18 mouse cellular contexts compared by ENCODE assay signal in genomic region chr11:88687711-88688110, GRCm38 (mm10). TPM values are rescaled to one million over a fixed set of nuclear protein-coding genes. Genes with fewer than 3 reads are reported as not detected.
DNase-seq lines count a peak whose midpoint lies in the region; ATAC-seq and TF ChIP-seq lines count a peak whose summit lies in the region.
"Had no signal": no experiment of that assay in that cellular context is flagged by ENCODE, and none has a peak within 500 bp of the region (broad histone marks: within the 10 kb centered on the region; RNA-seq: fewer than 3 reads in every experiment).

No protein-coding gene starts in this region.

- 49% methylated on average over 12 of the region's 12 CpGs for WGBS in kidney, adult 2 months
- WGBS in lung, embryonic 15.5 days, result 71% methylated on average over 12 of the region's 12 CpGs
- 85% methylated on average over 12 of the region's 12 CpGs for WGBS in embryonic facial prominence, embryonic 15.5 days

- ATAC-seq in lung, embryonic 15.5 days (ENCODE audit: borderline replicate concordance, extremely low read depth, low FRiP score, low TSS enrichment), result no peak
- ATAC-seq in embryonic facial prominence, embryonic 15.5 days (ENCODE audit: insufficient number of reproducible peaks, low FRiP score, low TSS enrichment, low read depth), result no peak
- no peak for ATAC-seq in activated CD4-positive, CD25-positive, alpha-beta regulatory T cell, adult 4 months
- ATAC-seq: intestine, embryonic 15.5 days had no signal

- H3K4me3 ChIP-seq in kidney, adult 2 months (ENCODE audit: insufficient read depth, low read depth, low read length), result no peak overlapping the region
- no peak overlapping the region for H3K4me3 ChIP-seq in lung, embryonic 15.5 days
- H3K4me3 ChIP-seq in embryonic facial prominence, embryonic 15.5 days (replicated peaks), result no peak overlapping the region
- H3K4me3 ChIP-seq: embryonic facial prominence, embryonic 12.5 days; intestine, embryonic 15.5 days; left cerebral cortex, adult 2 months; myocyte had no signal

- no peak for DNase-seq in kidney, adult 2 months
- DNase-seq in kidney, postnatal 36 days, result no peak
- no peak for DNase-seq in lung, postnatal 14 days
- DNase-seq in lung, postnatal 25 days (ENCODE audit: low spot score), result peak; percentile 48
- DNase-seq: adrenal gland, adult 2 months; cerebellum, adult 11-12 months; cerebellum, postnatal 36 days; gastrocnemius, postnatal 25 days; spleen, adult 18-20 months; thymus, adult 18-20 months had no signal

- H3K27me3 ChIP-seq in kidney, adult 2 months (replicated peaks; ENCODE audit: control insufficient read depth, insufficient read depth, low read length), result no peaks in the 10 kb centered on the region
- H3K27me3 ChIP-seq in lung, embryonic 15.5 days, result no peaks in the 10 kb centered on the region
- no peaks in the 10 kb centered on the region for H3K27me3 ChIP-seq in embryonic facial prominence, embryonic 15.5 days
- H3K27me3 ChIP-seq: embryonic facial prominence, embryonic 12.5 days; intestine, embryonic 15.5 days had no signal

- no peak overlapping the region for H3K4me2 ChIP-seq in lung, embryonic 15.5 days
- no peak overlapping the region for H3K4me2 ChIP-seq in embryonic facial prominence, embryonic 15.5 days (replicated peaks)
- H3K4me2 ChIP-seq: embryonic facial prominence, embryonic 12.5 days; intestine, embryonic 15.5 days had no signal

- TF ChIP-seq POLR2A in kidney, adult 2 months (IDR thresholded peaks at IDR 0.05; ENCODE audit: low read depth, low read length), result no peak

- no peaks in the 10 kb centered on the region for H3K9me3 ChIP-seq in lung, embryonic 15.5 days
- no peaks in the 10 kb centered on the region for H3K9me3 ChIP-seq in embryonic facial prominence, embryonic 15.5 days (replicated peaks)
- H3K9me3 ChIP-seq: embryonic facial prominence, embryonic 12.5 days; G1E; intestine, embryonic 15.5 days had no signal

- peak overlapping the region; percentile 68 for H3K27ac ChIP-seq in kidney, adult 2 months (ENCODE audit: insufficient read depth, low read depth, low read length)
- peak overlapping the region; percentile 74 for H3K27ac ChIP-seq in lung, embryonic 15.5 days
- H3K27ac ChIP-seq in embryonic facial prominence, embryonic 15.5 days (replicated peaks), result peak overlapping the region; percentile 66; the same call in 1 of the 2 replicates
- H3K27ac ChIP-seq: embryonic facial prominence, embryonic 12.5 days; intestine, embryonic 15.5 days; left cerebral cortex, adult 2 months had no signal

- H3K9ac ChIP-seq in lung, embryonic 15.5 days, result no peak overlapping the region
- no peak overlapping the region for H3K9ac ChIP-seq in embryonic facial prominence, embryonic 15.5 days
- H3K9ac ChIP-seq: embryonic facial prominence, embryonic 12.5 days; intestine, embryonic 15.5 days had no signal

- no peak for TF ChIP-seq CTCF in kidney, adult 2 months (conservative IDR thresholded peaks at IDR 0.05; ENCODE audit: insufficient read depth, insufficient read length, low read depth, low read length)

- H3K4me1 ChIP-seq in kidney, adult 2 months (ENCODE audit: control insufficient read depth, insufficient read depth, low read length), result peaks cover 31% of the 10 kb centered on the region
- peaks cover 79% of the 10 kb centered on the region for H3K4me1 ChIP-seq in lung, embryonic 15.5 days
- peaks cover 59% of the 10 kb centered on the region for H3K4me1 ChIP-seq in embryonic facial prominence, embryonic 15.5 days

- H3K36me3 ChIP-seq in kidney, adult 2 months (ENCODE audit: control insufficient read depth, insufficient read depth, low read length), result no peaks in the 10 kb centered on the region
- H3K36me3 ChIP-seq in lung, embryonic 15.5 days, result no peaks in the 10 kb centered on the region
- H3K36me3 ChIP-seq in embryonic facial prominence, embryonic 15.5 days, result no peaks in the 10 kb centered on the region
- H3K36me3 ChIP-seq: intestine, embryonic 15.5 days had no signal

RNA-seq across cellular contexts. Expression of gene Msi2, which starts 30.6 kb away (rescaled TPM):
- polyA plus RNA-seq in kidney, adult 2 months (2012; rRNA removed), result 40.4 and 43.5 TPM in 2 replicates
- 12.0 and 13.8 TPM in 2 replicates for polyA plus RNA-seq in lung, embryonic 15.5 days (2015; fragmentation: Nextera tagmentation; extraction: Ambion mirVana)
- polyA plus RNA-seq in embryonic facial prominence, embryonic 15.5 days (2015; fragmentation: Nextera tagmentation; extraction: Ambion mirVana), result 18.3 and 19.7 TPM in 2 replicates
- polyA plus RNA-seq in activated CD4-positive, CD25-positive, alpha-beta regulatory T cell, adult 4 months (2017; shearing (Covaris generic)), result 10 to 100 TPM; 21.6 to 25.6 TPM
